Mouse (Mus musculus): ENCODE data around the gene Cyp26c1.

The Cyp26c1 gene

DNA sequence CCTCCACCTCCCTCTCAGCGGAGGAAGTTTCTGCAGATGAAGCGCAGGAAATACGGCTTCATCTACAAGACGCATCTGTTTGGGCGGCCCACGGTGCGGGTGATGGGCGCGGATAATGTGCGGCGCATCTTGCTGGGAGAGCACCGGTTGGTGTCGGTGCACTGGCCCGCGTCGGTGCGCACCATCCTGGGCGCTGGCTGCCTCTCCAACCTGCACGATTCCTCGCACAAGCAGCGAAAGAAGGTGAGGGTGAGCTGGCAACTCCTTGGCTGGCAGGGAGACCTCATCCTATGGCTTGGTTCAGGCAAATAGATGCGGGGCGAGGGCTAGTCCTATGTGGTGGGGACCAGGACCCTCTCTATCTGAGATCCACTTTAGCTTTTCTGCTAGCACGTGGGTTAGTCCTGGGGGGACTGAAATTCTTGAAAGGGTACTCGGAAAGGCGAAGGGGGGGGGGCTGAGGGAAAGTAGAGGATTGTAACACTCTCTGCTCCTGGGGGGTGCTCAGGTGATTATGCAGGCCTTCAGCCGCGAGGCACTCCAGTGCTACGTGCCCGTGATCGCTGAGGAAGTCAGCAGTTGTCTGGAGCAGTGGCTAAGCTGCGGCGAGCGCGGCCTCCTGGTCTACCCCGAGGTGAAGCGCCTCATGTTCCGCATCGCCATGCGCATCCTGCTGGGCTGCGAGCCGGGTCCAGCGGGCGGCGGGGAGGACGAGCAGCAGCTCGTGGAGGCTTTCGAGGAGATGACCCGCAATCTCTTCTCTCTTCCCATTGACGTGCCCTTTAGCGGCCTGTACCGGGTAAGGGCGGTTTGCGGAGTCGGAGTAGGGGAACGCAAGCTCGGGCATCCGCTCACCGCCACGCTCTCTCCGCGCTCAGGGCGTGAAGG is 13.1 kb downstream of the Cyp26c1 start:
- DNase-seq (ENCODE audit: low spot score in 2 of 2) = no peak

- no peak for DNase-seq (ENCODE audit: low spot score in 2 of 2)
Measured at GRCm38 (mm10) chr19:37699711-37700110, 14.3 kb downstream of the Cyp26c1 start.

GRCm38 (mm10) chr19:37702377-37703076 is 17.1 kb downstream of the Cyp26c1 start:
- no peak for DNase-seq (ENCODE audit: low spot score in 2 of 2)

- peak; percentile 71 to 91 for DNase-seq (ENCODE audit: low spot score in 2 of 2)
Measured at GRCm38 (mm10) chr19:37703902-37704509, 18.6 kb downstream of the Cyp26c1 start.

GRCm38 (mm10) chr19:37705722-37706121 is 20.3 kb downstream of the Cyp26c1 start:
- DNase-seq (ENCODE audit: low spot score in 2 of 2) = no peak

- DNase-seq (ENCODE audit: low spot score in 2 of 2) = no peak
Measured at GRCm38 (mm10) chr19:37714681-37715080, 29.3 kb downstream of the Cyp26c1 start.

- no peak for DNase-seq (ENCODE audit: low spot score in 2 of 2)
Measured at GRCm38 (mm10) chr19:37715980-37716379, 30.6 kb downstream of the Cyp26c1 start.

GRCm38 (mm10) chr19:37716524-37717175 is 31.3 kb downstream of the Cyp26c1 start:
- DNase-seq (ENCODE audit: low spot score in 2 of 2) = no peak

DNA sequence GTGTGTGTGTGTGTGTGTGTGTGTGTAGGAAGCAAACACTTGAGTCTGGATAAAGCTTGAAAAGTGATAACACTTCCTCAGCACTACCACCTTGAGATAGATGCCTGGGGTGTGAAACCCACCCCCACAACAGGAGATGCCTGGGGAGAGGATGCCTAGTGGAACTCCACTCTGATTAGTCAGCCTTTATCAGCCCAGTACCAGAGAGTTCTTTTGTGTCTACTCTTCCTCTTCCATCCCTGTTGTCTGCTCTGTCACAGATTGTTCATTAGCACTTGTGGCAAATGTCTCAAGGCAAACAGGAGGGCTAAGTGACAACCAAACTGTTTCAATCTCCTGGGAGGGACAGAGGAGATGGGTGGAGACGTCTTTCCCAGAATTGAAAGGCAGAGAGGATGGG is 33.8 kb downstream of the Cyp26c1 start:
- DNase-seq (ENCODE audit: low spot score in 2 of 2) = no peak

- no peak for DNase-seq (ENCODE audit: low spot score in 2 of 2)
Measured at GRCm38 (mm10) chr19:37724591-37724990, 39.2 kb downstream of the Cyp26c1 start.

- peak; percentile 3 to 18 for DNase-seq (ENCODE audit: low spot score in 2 of 2)
Measured at GRCm38 (mm10) chr19:37726585-37726984, 41.2 kb downstream of the Cyp26c1 start.

DNA sequence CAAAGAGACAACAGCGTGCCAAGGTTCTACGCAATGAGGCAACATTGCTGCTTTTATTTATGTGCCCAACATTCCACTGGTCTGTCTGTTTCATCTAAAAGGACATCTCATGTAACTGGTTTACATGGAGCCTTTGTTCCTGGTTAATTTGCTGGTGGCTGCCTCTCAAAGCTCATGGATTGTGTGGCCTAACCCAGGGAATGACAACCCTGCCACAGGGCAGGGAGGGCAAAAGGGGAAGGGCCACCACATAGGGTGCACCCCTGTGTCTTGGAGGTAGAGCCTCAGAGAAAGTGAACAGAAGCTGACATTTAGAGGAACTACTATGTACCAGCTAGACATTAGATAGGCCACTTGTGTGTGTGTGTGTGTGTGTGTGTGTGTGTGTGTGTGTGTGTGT is 42.0 kb downstream of the Cyp26c1 start:
- DNase-seq (ENCODE audit: low spot score in 2 of 2) = peak; percentile 3 to 31

GRCm38 (mm10) chr19:37735426-37735825 is 50.0 kb downstream of the Cyp26c1 start:
- no peak for DNase-seq (ENCODE audit: low spot score in 2 of 2)

DNA sequence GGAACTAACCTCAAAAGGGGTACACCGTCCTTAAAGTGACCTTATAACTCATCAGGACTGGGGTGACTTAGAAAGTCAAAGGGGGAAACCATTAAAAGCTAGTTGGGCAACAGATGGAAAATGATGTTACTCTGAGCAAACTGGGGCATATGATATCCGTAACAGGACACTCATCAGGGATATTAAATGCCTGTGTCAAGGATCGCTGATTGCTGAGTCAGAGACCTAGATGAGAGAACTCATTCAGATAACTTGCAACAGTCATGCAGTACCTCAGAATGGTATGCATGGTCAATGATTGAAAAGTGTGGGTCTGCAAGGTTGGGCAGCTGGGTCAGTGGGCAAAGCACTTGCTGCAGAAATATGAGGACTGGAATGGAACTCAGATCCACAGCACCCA is 53.2 kb downstream of the Cyp26c1 start:
- no peak for DNase-seq (ENCODE audit: low spot score in 2 of 2)

DNA sequence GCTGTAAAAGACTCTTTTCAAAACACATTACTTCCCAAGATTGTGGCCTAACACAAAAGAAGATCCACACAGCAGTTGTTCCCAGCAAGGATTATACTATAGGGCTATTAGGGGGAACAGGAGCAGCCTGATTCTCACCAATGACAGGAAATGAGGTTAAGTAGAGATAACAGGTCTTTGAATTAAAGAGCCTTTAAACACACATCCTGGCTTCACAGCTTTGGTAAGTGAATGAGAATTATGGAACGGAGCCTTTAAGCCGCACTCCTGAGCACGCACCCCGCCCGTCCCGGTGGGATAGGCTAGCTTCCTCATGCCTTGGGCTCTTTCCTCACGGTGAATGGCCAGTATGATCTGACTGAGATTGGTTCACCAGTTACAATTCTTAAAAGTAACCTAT is 54.7 kb downstream of the Cyp26c1 start:
- no peak for DNase-seq (ENCODE audit: low spot score in 2 of 2)

All from spleen, postnatal 4 days (tissue).